ENCODE assay signal across 8 mouse cellular contexts in the genomic region with DNA sequence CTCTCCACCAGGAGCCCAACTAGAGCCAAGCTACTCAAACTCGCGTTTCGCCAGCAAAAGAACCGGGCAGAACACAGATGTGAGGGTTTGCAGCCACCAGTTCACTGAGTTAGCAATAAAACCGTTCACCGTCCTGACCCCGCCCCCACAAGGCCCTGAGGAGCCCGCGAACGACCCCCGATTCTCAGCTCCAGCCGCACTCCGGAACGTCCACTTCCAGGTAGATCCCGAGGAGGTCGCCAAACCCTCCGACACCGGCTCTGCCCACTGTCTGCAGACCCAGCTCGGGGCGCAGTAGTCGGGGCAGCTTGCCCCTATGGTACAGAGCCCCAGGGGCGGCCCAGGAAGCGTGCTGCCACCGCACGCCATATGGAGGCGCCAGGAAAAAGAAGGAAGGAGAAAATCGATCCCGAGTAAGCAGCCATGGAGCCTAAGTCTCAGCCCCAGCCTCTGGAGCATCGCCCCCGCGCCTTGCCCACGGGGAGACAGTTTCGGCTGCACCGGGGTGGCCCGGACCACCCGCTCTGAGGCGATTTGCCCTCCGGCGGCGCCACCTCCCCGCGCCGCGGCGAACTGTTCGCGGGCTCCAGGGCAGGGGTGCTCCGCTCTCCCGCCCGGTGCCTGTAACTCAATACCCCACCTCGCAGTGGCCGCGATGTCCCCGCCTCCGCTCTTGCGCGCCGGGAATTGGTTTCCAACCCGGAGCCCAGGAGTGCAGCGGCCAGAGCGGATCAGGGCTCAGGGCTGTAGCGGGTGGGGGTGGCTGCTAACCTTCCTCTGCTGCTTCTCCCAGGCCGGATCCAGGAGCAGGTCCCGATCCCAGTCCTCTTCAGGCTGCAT. TPM values are rescaled to one million over a fixed set of nuclear protein-coding genes. Genes with fewer than 3 reads are reported as not detected.
DNase-seq lines count a peak whose midpoint lies in the region; ATAC-seq and TF ChIP-seq lines count a peak whose summit lies in the region.

No protein-coding gene starts in this region.

- peak; percentile 46 for ATAC-seq in granulocyte monocyte progenitor cell, adult 5-6 weeks (replicated peaks; ENCODE audit: poor library complexity, severe bottlenecking)
- peak; percentile 57 for ATAC-seq in intestine, postnatal 0 days
- ATAC-seq in limb, embryonic 13.5 days (ENCODE audit: low FRiP score, low read depth): peak; percentile 83
- peak; percentile 69 for ATAC-seq in midbrain, embryonic 14.5 days (ENCODE audit: low FRiP score, low TSS enrichment)

- no peaks in the 10 kb centered on the region for H3K9me3 ChIP-seq in intestine, postnatal 0 days (ENCODE audit: control insufficient read depth)
- H3K9me3 ChIP-seq in limb, embryonic 13.5 days: no peaks in the 10 kb centered on the region
- no peaks in the 10 kb centered on the region for H3K9me3 ChIP-seq in midbrain, embryonic 14.5 days (ENCODE audit: control insufficient read depth, low read length)

- H3K4me1 ChIP-seq in intestine, postnatal 0 days (replicated peaks; ENCODE audit: control insufficient read depth, insufficient read depth, low read length): peaks cover 6% of the 10 kb centered on the region; the same call in 1 of the 2 replicates
- peaks cover 39% of the 10 kb centered on the region for H3K4me1 ChIP-seq in limb, embryonic 13.5 days
- H3K4me1 ChIP-seq in midbrain, embryonic 14.5 days (ENCODE audit: control insufficient read depth, insufficient read depth, low read length): peaks cover 3% of the 10 kb centered on the region; the same call in 1 of the 2 replicates

- H3K27ac ChIP-seq in intestine, postnatal 0 days (ENCODE audit: low read depth, low read length): peak overlapping the region; percentile 89
- peak overlapping the region; percentile 98 for H3K27ac ChIP-seq in limb, embryonic 13.5 days
- H3K27ac ChIP-seq in midbrain, embryonic 14.5 days (replicated peaks; ENCODE audit: low read depth, low read length): peak overlapping the region; percentile 81

- H3K4me3 ChIP-seq in intestine, postnatal 0 days (ENCODE audit: low read depth, low read length): peak overlapping the region; percentile 88
- H3K4me3 ChIP-seq in limb, embryonic 13.5 days: peak overlapping the region; percentile 77
- H3K4me3 ChIP-seq in midbrain, embryonic 14.5 days (replicated peaks; ENCODE audit: low read depth, low read length): peak overlapping the region; percentile 79

- peak; percentile 60 for TF ChIP-seq CTCF in intestine, postnatal 0 days (IDR thresholded peaks at IDR 0.05; ENCODE audit: low read depth)

- under 1% methylated on average over 64 of the region's 64 CpGs for WGBS in intestine, postnatal 0 days
- WGBS in limb, embryonic 13.5 days: under 1% methylated on average over 64 of the region's 64 CpGs
- WGBS in midbrain, embryonic 14.5 days: under 1% methylated on average over 64 of the region's 64 CpGs

- peak overlapping the region; percentile 83 for H3K9ac ChIP-seq in intestine, postnatal 0 days (ENCODE audit: low read depth, low read length)
- H3K9ac ChIP-seq in limb, embryonic 13.5 days: peak overlapping the region; percentile 86
- peak overlapping the region; percentile 79 for H3K9ac ChIP-seq in midbrain, embryonic 14.5 days (replicated peaks; ENCODE audit: low read length)

- H3K4me2 ChIP-seq in intestine, postnatal 0 days (replicated peaks; ENCODE audit: low read depth): peak overlapping the region; percentile 87
- peak overlapping the region; percentile 87 for H3K4me2 ChIP-seq in limb, embryonic 13.5 days (replicated peaks)
- H3K4me2 ChIP-seq in midbrain, embryonic 14.5 days (ENCODE audit: low read length): peak overlapping the region; percentile 88

- peak; percentile 25 to 43 for DNase-seq in spleen, adult 18-20 months
- DNase-seq in spleen, adult 12 weeks (ENCODE audit: low spot score): no peak
- peak; percentile 84 for DNase-seq in embryo, embryonic 10.5 days (ENCODE audit: low spot score)
- DNase-seq in midbrain, embryonic 14.5 days: peak; percentile 78
- DNase-seq in spleen, postnatal 36 days (ENCODE audit: low spot score in 2 of 2): peak; percentile 19 to 21

- H3K27me3 ChIP-seq in intestine, postnatal 0 days (replicated peaks; ENCODE audit: control insufficient read depth, insufficient read depth, low read length): no peaks in the 10 kb centered on the region
- no peaks in the 10 kb centered on the region for H3K27me3 ChIP-seq in limb, embryonic 13.5 days
- no peaks in the 10 kb centered on the region for H3K27me3 ChIP-seq in midbrain, embryonic 14.5 days (ENCODE audit: control insufficient read depth, insufficient read depth, low read length)

- H3K36me3 ChIP-seq in intestine, postnatal 0 days (ENCODE audit: control insufficient read depth, insufficient read depth): 0 out of 2 replicates have a peak, but pooled peaks cover 5% of the 10 kb centered on the region
- 0 out of 2 replicates have a peak, but pooled peaks cover 9% of the 10 kb centered on the region for H3K36me3 ChIP-seq in limb, embryonic 13.5 days
- H3K36me3 ChIP-seq in midbrain, embryonic 14.5 days (ENCODE audit: control insufficient read depth, insufficient read depth, low read length): no peaks in the 10 kb centered on the region

RNA-seq across cellular contexts. Expression of gene Actn1, which starts 0.7 kb away (rescaled TPM):
- total RNA-seq in granulocyte monocyte progenitor cell, adult 5-6 weeks (2014; fragmentation: Nextera tagmentation): 14.7 and 18.2 TPM in 2 replicates
- total RNA-seq in granulocyte monocyte progenitor cell, adult 5-6 weeks (2017): 10.1 and 13.9 TPM in 2 replicates
- 28.7 and 29.3 TPM in 2 replicates for polyA plus RNA-seq in intestine, postnatal 0 days (2015; fragmentation: Nextera tagmentation; extraction: Ambion mirVana)
- polyA plus RNA-seq in limb, embryonic 13.5 days (2015; fragmentation: Nextera tagmentation; extraction: Ambion mirVana): 31.7 and 35.2 TPM in 2 replicates
- 6.2 and 7.9 TPM in 2 replicates for polyA plus RNA-seq in midbrain, embryonic 14.5 days (2014; fragmentation: Nextera tagmentation; extraction: Ambion mirVana)
